Mouse (Mus musculus) heart, postnatal 4 days (tissue): ENCODE data around the gene Slc9a4. TPM values are rescaled to one million over a fixed set of nuclear protein-coding genes. Genes with fewer than 3 reads are reported as not detected.
A peak's percentile ranks its signal among the peaks of the same experiment; 100 is the strongest.

Source experiments
- DNase-seq: peaks from one replicate; pipeline ENCODE4 v3.0.0; 2021
- total RNA-seq, 2 experiments: library from RNA; stranded (reverse); gene quantifications; 2 replicates each; pipeline ENCODE4 v1.2.3; 2021

Slc9a4 gene
- total RNA-seq = not detected

- DNase-seq = peak; percentile 40
These were observed at the start of gene Slc9a4 for GRCm38 (mm10) chr1:40579784-40580183. Gene Slc9a4 (plus strand): TSS chr1:40580081.

GRCm38 (mm10) chr1:40537577-40537976 lies 42.3 kb upstream of the Slc9a4 start:
- DNase-seq = peak; percentile 6

GRCm38 (mm10) chr1:40544650-40545049 lies 35.2 kb upstream of the Slc9a4 start:
- peak; percentile 72 for DNase-seq

- no peak for DNase-seq
These were observed 33.2 kb upstream of the Slc9a4 start for GRCm38 (mm10) chr1:40546645-40547044.

- DNase-seq = no peak
These were observed 32.8 kb upstream of the Slc9a4 start for GRCm38 (mm10) chr1:40547064-40547572.

GRCm38 (mm10) chr1:40547762-40548161 lies 32.1 kb upstream of the Slc9a4 start:
- DNase-seq = no peak

GRCm38 (mm10) chr1:40569374-40569773 lies 10.5 kb upstream of the Slc9a4 start:
- no peak for DNase-seq

GRCm38 (mm10) chr1:40580269-40580668 lies 388 bp downstream of the Slc9a4 start:
- no peak for DNase-seq

GRCm38 (mm10) chr1:40586776-40587175 lies 6.9 kb downstream of the Slc9a4 start:
- DNase-seq = no peak

- DNase-seq = no peak
These were observed 11.1 kb downstream of the Slc9a4 start for GRCm38 (mm10) chr1:40590931-40591330.

GRCm38 (mm10) chr1:40597822-40598221 lies 17.9 kb downstream of the Slc9a4 start:
- no peak for DNase-seq

GRCm38 (mm10) chr1:40599661-40600060 lies 19.8 kb downstream of the Slc9a4 start:
- DNase-seq = peak; percentile 6

- DNase-seq = peak; percentile 32
These were observed 20.8 kb downstream of the Slc9a4 start for GRCm38 (mm10) chr1:40600394-40601327.

GRCm38 (mm10) chr1:40601461-40601860 lies 21.6 kb downstream of the Slc9a4 start:
- no peak for DNase-seq

GRCm38 (mm10) chr1:40613219-40613618 lies 33.3 kb downstream of the Slc9a4 start:
- no peak for DNase-seq

GRCm38 (mm10) chr1:40619093-40619492 lies 39.2 kb downstream of the Slc9a4 start:
- peak; percentile 42 for DNase-seq

GRCm38 (mm10) chr1:40619871-40620270 lies 40.0 kb downstream of the Slc9a4 start:
- DNase-seq = no peak

GRCm38 (mm10) chr1:40624954-40625353 lies 45.1 kb downstream of the Slc9a4 start:
- no peak for DNase-seq

- DNase-seq = no peak
These were observed 47.1 kb downstream of the Slc9a4 start for GRCm38 (mm10) chr1:40626954-40627353.

- DNase-seq = no peak
These were observed 48.6 kb downstream of the Slc9a4 start for GRCm38 (mm10) chr1:40628443-40628842.

- no peak for DNase-seq
These were observed 52.7 kb downstream of the Slc9a4 start for GRCm38 (mm10) chr1:40632407-40633062.

- no peak for DNase-seq
These were observed 54.7 kb downstream of the Slc9a4 start for GRCm38 (mm10) chr1:40634608-40635007.

- no peak for DNase-seq
These were observed 68.4 kb downstream of the Slc9a4 start for GRCm38 (mm10) chr1:40648234-40648633.
